Mouse (Mus musculus): Measurements from ENCODE around the gene Slc38a10. TPM values are rescaled to one million over a fixed set of nuclear protein-coding genes. Genes with fewer than 3 reads are reported as not detected.

Gene Slc38a10
- polyA plus RNA-seq, 1 experiment from 2014 or later: 68.4 TPM

GRCm38 (mm10) chr11:120183180-120183579 lies 32.0 kb upstream of the Slc38a10 start:
- Histone ChIP-seq H3K27me3 (ENCODE audit: control insufficient read depth, insufficient read depth, low read length) (no peaks in the 10 kb centered on the region), H3K9ac (replicated peaks; ENCODE audit: low read depth, low read length) (no peak overlapping the region), H3K27ac (ENCODE audit: low read length) (peak overlapping the region; percentile 97), H3K4me3 (ENCODE audit: low read depth, low read length) (no peak overlapping the region), H3K4me2 (replicated peaks; ENCODE audit: low read depth, low read length) (0 out of 2 replicates have a peak overlapping the region, but pooled peaks have one; percentile 12), H3K9me3 (ENCODE audit: control insufficient read depth, low read depth, low read length) (no peaks in the 10 kb centered on the region), H3K4me1 (ENCODE audit: control insufficient read depth, insufficient read depth, low read length) (peaks cover 49% of the 10 kb centered on the region), H3K36me3 (ENCODE audit: control insufficient read depth, insufficient read depth, low read length) (0 out of 2 replicates have a peak, but pooled peaks cover 4% of the 10 kb centered on the region)
- WGBS: 42% methylated on average over 1 of the region's 1 CpGs
- no peak for ATAC-seq (ENCODE audit: insufficient number of reproducible peaks, insufficient read depth, low FRiP score, low read depth)

- Histone ChIP-seq H3K27me3 (ENCODE audit: control insufficient read depth, insufficient read depth, low read length) (no peaks in the 10 kb centered on the region), H3K4me3 (ENCODE audit: low read depth, low read length) (no peak overlapping the region), H3K9ac (replicated peaks; ENCODE audit: low read depth, low read length) (no peak overlapping the region), H3K9me3 (ENCODE audit: control insufficient read depth, low read depth, low read length) (no peaks in the 10 kb centered on the region), H3K27ac (ENCODE audit: low read length) (no peak overlapping the region), H3K4me1 (ENCODE audit: control insufficient read depth, insufficient read depth, low read length) (peaks cover 49% of the 10 kb centered on the region), H3K4me2 (replicated peaks; ENCODE audit: low read depth, low read length) (no peak overlapping the region), H3K36me3 (ENCODE audit: control insufficient read depth, insufficient read depth, low read length) (0 out of 2 replicates have a peak, but pooled peaks cover 4% of the 10 kb centered on the region)
- no peak for ATAC-seq (ENCODE audit: insufficient number of reproducible peaks, insufficient read depth, low FRiP score, low read depth)
- WGBS: 31% methylated on average over 3 of the region's 3 CpGs
Observed at GRCm38 (mm10) chr11:120182396-120183030, 31.4 kb upstream of the Slc38a10 start.

GRCm38 (mm10) chr11:120181379-120181778 lies 30.2 kb upstream of the Slc38a10 start:
- Histone ChIP-seq H3K27ac (ENCODE audit: low read length) (no peak overlapping the region), H3K27me3 (ENCODE audit: control insufficient read depth, insufficient read depth, low read length) (no peaks in the 10 kb centered on the region), H3K4me3 (ENCODE audit: low read depth, low read length) (no peak overlapping the region), H3K4me1 (ENCODE audit: control insufficient read depth, insufficient read depth, low read length) (peaks cover 42% of the 10 kb centered on the region), H3K36me3 (ENCODE audit: control insufficient read depth, insufficient read depth, low read length) (0 out of 2 replicates have a peak, but pooled peaks cover 4% of the 10 kb centered on the region), H3K9me3 (ENCODE audit: control insufficient read depth, low read depth, low read length) (no peaks in the 10 kb centered on the region), H3K9ac (replicated peaks; ENCODE audit: low read depth, low read length) (no peak overlapping the region), H3K4me2 (replicated peaks; ENCODE audit: low read depth, low read length) (no peak overlapping the region)
- ATAC-seq (ENCODE audit: insufficient number of reproducible peaks, insufficient read depth, low FRiP score, low read depth): no peak
- WGBS: 73% methylated on average over 3 of the region's 3 CpGs

- H3K9me3 ChIP-seq (ENCODE audit: control insufficient read depth, low read depth, low read length): no peaks in the 10 kb centered on the region
- no peak overlapping the region for H3K27ac ChIP-seq (ENCODE audit: low read length)
- H3K4me1 ChIP-seq (ENCODE audit: control insufficient read depth, insufficient read depth, low read length): peaks cover 24% of the 10 kb centered on the region
- no peaks in the 10 kb centered on the region for H3K36me3 ChIP-seq (ENCODE audit: control insufficient read depth, insufficient read depth, low read length)
- no peak overlapping the region for H3K4me3 ChIP-seq (ENCODE audit: low read depth, low read length)
- 41% methylated on average over 4 of the region's 4 CpGs for WGBS
- no peak overlapping the region for H3K9ac ChIP-seq (replicated peaks; ENCODE audit: low read depth, low read length)
- no peaks in the 10 kb centered on the region for H3K27me3 ChIP-seq (ENCODE audit: control insufficient read depth, insufficient read depth, low read length)
- no peak overlapping the region for H3K4me2 ChIP-seq (replicated peaks; ENCODE audit: low read depth, low read length)
- no peak for ATAC-seq (ENCODE audit: insufficient number of reproducible peaks, insufficient read depth, low FRiP score, low read depth)
Observed at GRCm38 (mm10) chr11:120179374-120179773, 28.2 kb upstream of the Slc38a10 start.

GRCm38 (mm10) chr11:120175948-120176347 lies 24.8 kb upstream of the Slc38a10 start:
- Histone ChIP-seq H3K27ac (ENCODE audit: low read length) (no peak overlapping the region), H3K9ac (replicated peaks; ENCODE audit: low read depth, low read length) (no peak overlapping the region), H3K4me2 (replicated peaks; ENCODE audit: low read depth, low read length) (no peak overlapping the region), H3K4me1 (ENCODE audit: control insufficient read depth, insufficient read depth, low read length) (no peaks in the 10 kb centered on the region), H3K9me3 (ENCODE audit: control insufficient read depth, low read depth, low read length) (no peaks in the 10 kb centered on the region), H3K27me3 (ENCODE audit: control insufficient read depth, insufficient read depth, low read length) (no peaks in the 10 kb centered on the region), H3K4me3 (ENCODE audit: low read depth, low read length) (no peak overlapping the region), H3K36me3 (ENCODE audit: control insufficient read depth, insufficient read depth, low read length) (no peaks in the 10 kb centered on the region)
- ATAC-seq (ENCODE audit: insufficient number of reproducible peaks, insufficient read depth, low FRiP score, low read depth): no peak
- 60% methylated on average over 4 of the region's 4 CpGs for WGBS

GRCm38 (mm10) chr11:120173213-120173612 lies 22.1 kb upstream of the Slc38a10 start:
- no peak for ATAC-seq (ENCODE audit: insufficient number of reproducible peaks, insufficient read depth, low FRiP score, low read depth)
- Histone ChIP-seq H3K4me2 (replicated peaks; ENCODE audit: low read depth, low read length) (no peak overlapping the region), H3K4me1 (ENCODE audit: control insufficient read depth, insufficient read depth, low read length) (0 out of 2 replicates have a peak, but pooled peaks cover 4% of the 10 kb centered on the region), H3K9ac (replicated peaks; ENCODE audit: low read depth, low read length) (no peak overlapping the region), H3K27ac (ENCODE audit: low read length) (no peak overlapping the region), H3K36me3 (ENCODE audit: control insufficient read depth, insufficient read depth, low read length) (no peaks in the 10 kb centered on the region), H3K9me3 (ENCODE audit: control insufficient read depth, low read depth, low read length) (no peaks in the 10 kb centered on the region), H3K4me3 (ENCODE audit: low read depth, low read length) (no peak overlapping the region), H3K27me3 (ENCODE audit: control insufficient read depth, insufficient read depth, low read length) (no peaks in the 10 kb centered on the region)
- 68% methylated on average over 14 of the region's 14 CpGs for WGBS

GRCm38 (mm10) chr11:120171168-120171567 lies 20.0 kb upstream of the Slc38a10 start:
- Histone ChIP-seq H3K36me3 (ENCODE audit: control insufficient read depth, insufficient read depth, low read length) (no peaks in the 10 kb centered on the region), H3K27ac (ENCODE audit: low read length) (no peak overlapping the region), H3K9me3 (ENCODE audit: control insufficient read depth, low read depth, low read length) (no peaks in the 10 kb centered on the region), H3K4me2 (replicated peaks; ENCODE audit: low read depth, low read length) (no peak overlapping the region), H3K4me3 (ENCODE audit: low read depth, low read length) (no peak overlapping the region), H3K9ac (replicated peaks; ENCODE audit: low read depth, low read length) (no peak overlapping the region), H3K4me1 (ENCODE audit: control insufficient read depth, insufficient read depth, low read length) (0 out of 2 replicates have a peak, but pooled peaks cover 4% of the 10 kb centered on the region), H3K27me3 (ENCODE audit: control insufficient read depth, insufficient read depth, low read length) (no peaks in the 10 kb centered on the region)
- 46% methylated on average over 8 of the region's 8 CpGs for WGBS
- ATAC-seq (ENCODE audit: insufficient number of reproducible peaks, insufficient read depth, low FRiP score, low read depth): peak; percentile 24; the same call in 1 of the 2 replicates

GRCm38 (mm10) chr11:120169208-120169992 lies 18.3 kb upstream of the Slc38a10 start:
- Histone ChIP-seq H3K4me3 (ENCODE audit: low read depth, low read length) (no peak overlapping the region), H3K36me3 (ENCODE audit: control insufficient read depth, insufficient read depth, low read length) (no peaks in the 10 kb centered on the region), H3K27ac (ENCODE audit: low read length) (no peak overlapping the region), H3K4me1 (ENCODE audit: control insufficient read depth, insufficient read depth, low read length) (peaks cover 14% of the 10 kb centered on the region), H3K9me3 (ENCODE audit: control insufficient read depth, low read depth, low read length) (no peaks in the 10 kb centered on the region), H3K4me2 (replicated peaks; ENCODE audit: low read depth, low read length) (no peak overlapping the region), H3K9ac (replicated peaks; ENCODE audit: low read depth, low read length) (no peak overlapping the region), H3K27me3 (ENCODE audit: control insufficient read depth, insufficient read depth, low read length) (no peaks in the 10 kb centered on the region)
- 35% methylated on average over 21 of the region's 21 CpGs for WGBS
- no peak for ATAC-seq (ENCODE audit: insufficient number of reproducible peaks, insufficient read depth, low FRiP score, low read depth)

All from stomach, embryonic 14.5 days (tissue).